Mouse (Mus musculus) right cerebral cortex, postnatal 10 days (tissue): ENCODE measurements at regions not wholly inside any gene's neighbourhood (a gene's known extent, or its start where the extent isn't known, plus 50 kb on each side); places are given as distances from the start of the nearest gene placed in this dataset.

Experiments
- DNase-seq, 2 experiments: peaks; one replicate each; pipeline ENCODE4 v3.0.0; 2021; ENCODE audit warnings: low spot score in 2 of 2

DNA sequence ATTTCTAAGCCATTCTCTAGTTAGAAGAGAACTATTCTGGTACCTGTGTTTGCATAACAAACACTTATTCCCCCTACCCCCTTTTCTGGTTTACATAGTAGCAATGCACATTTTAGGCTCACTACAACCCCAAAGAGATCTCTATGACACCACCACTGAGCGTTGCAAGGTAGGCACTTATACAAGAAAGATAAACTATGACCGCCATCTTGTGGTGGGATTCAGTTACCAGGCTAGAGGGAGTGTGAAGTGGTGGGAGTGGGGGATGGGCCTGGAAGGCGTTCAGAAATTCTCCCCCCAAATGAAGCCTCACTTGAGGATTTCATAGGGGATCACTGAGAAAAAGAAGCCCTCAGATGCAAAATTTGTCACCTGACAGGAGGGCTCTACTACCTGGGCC lies 64.4 kb upstream of the Fst start:
- peak; percentile 25 to 29 for DNase-seq

DNA sequence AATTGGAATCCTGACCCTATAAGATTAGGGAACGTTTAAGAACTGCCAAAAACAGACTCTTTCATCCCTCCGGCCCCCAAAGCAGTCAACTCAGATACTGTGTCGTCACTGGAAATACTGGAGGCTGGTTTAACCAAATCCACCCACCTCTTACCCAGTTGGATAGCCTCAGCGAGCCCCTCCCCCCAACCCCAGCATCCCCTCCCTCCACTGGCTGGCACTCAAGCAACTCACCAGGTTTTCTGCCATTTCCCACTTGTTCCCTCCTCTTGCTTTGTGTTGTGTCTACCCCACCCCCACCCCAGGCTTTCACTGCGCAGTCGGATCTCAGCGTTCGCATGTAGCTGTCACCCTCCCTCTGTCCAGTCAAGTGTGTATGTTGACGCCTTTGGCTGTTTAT lies 68.1 kb upstream of the Fst start:
- no peak for DNase-seq

DNA sequence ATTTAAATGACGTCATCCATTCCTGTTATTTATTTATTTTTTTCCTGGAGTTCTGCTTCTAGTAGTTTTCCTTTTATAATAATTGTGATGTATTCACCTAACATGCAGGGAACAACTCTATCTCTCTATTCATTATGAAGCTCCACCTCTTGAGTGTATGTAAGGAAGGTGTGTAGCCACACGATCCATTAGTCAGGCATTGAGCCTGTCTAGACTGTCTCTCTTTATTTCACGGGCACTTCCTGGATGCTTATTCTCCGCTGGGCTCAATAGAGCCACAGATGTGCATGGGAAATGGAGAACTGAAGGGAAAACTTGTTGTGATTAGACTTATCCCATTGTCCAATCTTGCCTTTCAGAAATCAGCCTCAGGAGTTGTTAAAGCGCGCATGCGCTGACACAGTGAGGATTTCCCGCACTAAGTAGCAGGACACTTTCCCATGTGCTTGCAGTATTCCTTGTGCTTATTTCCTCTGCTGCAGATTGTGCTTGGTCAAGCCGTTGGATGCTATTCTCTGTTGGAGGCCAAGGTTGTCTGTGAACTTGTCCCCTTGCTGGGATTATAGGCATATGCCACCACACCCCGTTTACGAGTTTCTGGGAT lies 71.5 kb upstream of the Fst start:
- DNase-seq, result no peak

DNA sequence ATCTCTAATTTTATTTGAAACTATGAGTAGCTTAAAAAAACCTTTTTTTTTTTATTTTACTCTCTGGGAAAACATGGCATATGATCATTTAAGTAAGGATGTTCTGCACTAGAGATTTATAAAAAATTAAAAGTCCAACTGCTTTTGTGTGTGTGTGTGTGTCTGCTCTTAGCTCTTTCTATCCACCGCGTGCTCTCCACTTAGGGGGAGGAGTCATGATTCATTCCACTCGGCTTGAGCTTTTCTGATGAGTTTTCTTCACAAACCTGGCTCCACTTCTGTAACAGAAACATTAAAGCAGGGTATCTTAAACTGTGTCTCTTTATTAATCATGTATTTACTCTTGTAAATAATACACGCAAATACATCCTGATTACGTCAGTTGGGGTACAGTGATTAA lies 73.0 kb upstream of the Fst start:
- DNase-seq, result no peak

DNA sequence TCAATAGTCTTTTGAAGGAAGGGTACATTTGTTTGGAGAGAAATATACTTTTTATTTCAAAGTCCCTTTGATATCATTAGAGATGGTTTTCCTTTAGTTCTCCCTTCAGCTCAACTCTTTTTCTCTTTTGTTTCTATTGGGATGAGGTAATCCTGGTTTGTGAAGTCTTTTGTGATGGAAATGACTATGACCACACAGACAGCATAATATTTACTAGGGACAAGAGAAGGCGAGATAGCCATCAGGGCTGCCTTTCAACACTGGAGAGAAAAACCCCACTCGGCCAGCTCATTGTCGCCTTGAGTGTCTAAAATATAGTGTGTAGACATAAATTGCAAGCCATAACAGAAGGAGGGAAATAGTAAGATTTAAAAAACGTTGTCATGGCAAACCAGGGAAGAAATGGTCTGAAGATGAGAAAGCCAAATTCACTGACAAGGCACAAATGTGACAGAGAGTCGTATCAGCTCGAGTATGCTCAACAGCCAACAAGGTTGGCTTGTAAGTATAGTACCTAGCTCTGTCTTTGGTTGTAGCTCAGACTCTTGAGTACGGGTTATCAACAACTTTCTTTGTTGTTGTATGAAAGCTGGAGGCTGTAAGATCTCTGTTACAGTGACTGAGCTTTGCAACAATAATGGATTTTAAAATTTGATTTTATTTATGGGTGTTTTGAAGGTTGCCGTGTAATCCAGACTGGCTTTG lies 73.8 kb upstream of the Fst start:
- no peak for DNase-seq

DNA sequence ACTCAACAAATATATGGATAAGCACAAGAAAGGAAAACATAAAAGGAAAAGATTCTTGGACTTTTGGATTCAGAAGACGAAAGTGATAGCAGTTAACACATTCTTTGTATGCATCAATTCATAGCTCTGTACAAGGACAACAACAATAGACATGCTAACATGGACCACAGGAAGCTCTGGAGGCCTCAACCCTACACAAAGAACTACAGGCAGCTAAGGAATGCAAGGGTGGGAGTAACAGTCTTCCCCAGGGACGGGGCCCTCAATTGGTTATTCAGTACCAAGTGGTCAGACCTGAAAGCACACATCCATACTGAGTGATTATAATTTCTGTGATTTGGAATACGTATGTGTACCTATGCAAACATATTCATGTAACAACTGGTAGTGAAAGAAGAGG lies 75.8 kb upstream of the Fst start:
- DNase-seq, result no peak

DNA sequence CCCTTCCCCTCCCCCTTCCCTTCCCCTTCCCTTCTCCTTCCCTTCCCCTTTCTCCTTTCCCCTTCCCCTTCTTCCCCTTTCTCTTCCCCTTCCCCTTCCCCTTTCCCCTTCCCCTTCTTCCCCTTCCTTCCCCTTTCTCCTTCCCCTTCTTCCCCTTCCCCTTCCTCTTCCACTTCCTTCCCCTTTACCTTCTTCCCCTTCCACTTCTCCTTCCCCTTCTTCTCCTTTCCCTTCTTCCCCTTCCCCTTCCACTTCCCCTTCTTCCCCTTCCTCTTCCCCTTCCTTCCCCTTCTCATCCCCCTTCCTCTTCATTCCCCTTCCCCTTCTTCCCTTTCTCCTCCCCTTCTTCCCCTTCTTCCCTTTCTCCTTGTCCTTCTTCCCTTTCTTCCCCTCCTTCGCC lies 77.0 kb upstream of the Fst start:
- DNase-seq, result no peak

DNA sequence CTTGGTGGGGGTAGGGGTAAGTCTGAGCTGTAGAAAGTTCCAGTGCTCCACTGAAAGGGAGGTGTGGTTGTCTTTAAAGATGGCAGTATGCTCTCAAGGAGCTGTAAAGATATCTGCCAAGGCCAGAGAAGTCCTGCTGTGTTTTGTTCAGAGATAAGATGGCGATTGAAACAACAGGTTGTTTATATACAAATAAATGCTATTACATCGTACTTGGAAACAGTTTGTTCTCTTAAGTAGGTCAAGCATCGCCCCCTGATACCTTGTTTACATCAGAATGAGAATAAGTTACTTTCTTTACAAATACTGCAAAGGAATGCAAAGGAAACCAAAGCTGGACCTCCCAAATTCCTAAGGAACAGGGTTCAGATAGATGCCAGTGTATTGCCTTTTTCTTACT lies 113.0 kb upstream of the Fst start:
- DNase-seq, result no peak

DNA sequence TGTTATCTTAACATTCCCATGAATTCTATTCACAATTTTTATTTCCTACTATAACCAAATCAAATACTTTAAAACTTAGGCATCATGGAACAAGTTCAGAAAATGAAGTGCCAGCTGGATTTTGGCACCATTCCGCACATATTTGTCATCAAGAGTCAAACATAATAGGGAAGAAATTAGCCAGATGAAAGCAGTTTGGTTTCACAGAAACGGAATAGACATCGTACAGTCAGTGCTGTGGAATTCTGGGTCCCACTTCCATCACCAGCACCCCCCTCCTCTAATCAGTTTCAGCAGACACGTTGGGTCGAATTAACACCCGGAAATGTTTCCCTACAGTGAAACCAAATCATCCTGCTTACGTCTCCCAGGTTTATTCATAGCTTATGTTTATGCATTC lies 125.8 kb upstream of the Fst start:
- no peak for DNase-seq

DNA sequence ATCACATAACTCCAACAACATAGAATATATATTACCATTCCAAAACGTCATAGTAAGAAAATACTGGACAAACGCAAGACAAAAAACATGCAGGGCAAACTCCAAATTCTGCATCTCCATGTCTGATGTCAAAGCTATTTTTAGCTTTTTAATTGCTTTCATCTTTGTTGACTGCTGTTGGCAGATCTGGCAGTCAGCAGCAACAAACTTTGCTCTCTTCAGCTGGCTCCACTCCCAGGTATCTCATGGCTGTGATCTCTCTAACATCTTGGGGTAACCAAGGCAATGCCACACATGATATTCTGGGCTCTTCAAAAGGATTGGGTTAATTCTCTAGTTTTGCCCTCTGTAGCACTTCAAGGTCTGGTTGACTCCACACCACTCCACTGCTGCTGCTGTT lies 128.9 kb upstream of the Fst start:
- no peak for DNase-seq

DNA sequence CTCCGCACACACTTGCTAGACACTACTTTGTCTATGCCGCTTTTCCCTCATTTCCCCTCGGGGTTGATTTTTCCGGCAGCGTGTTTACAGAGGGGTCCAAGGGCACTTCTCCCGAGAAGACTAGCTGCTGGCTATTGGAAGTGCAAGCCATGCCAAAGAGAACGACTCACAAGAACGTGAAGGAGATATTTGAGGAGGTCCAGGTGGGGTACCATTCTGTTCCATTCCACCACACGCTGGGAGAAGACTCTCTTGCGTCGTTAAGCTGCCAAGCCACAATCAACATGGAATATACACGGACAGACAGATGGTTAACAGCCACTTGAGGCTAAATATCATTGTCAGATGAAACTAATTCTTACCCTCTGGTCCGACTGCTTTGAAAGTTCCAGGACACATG lies 144.6 kb upstream of the Fst start:
- DNase-seq, result peak in 1 of 2 experiments; percentile 22

DNA sequence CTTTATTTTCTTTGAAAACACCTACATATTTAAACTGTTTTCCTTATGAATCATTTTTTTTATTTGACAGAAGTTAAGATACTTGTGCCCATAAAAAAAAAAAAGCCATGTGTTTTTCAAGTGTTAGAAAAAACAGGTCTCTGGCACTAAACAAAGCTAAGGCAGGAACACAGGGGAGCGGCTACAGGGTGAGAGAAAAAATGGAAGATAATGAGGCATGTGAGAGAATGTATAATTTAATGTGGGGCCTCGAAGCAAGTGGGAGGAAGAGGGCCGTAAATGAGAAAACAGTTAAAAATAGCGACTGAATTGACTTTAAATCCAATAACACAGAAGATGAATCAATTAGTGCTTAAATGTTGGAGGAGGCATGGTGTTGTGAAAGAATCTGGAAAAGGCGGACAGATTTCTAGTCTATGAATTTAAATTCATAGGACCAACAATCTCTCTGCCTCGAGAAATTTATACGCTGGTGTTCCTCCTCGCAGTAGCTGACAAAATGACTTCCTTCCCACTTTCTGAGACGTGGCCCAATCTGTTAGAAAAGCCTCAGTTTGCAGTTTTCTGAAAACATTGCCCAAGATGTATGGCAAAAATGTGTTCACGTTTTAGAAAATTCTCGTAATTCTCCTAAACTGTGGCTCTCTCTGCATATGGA lies 145.4 kb upstream of the Fst start:
- DNase-seq, result peak in 1 of 2 experiments; percentile 32

DNA sequence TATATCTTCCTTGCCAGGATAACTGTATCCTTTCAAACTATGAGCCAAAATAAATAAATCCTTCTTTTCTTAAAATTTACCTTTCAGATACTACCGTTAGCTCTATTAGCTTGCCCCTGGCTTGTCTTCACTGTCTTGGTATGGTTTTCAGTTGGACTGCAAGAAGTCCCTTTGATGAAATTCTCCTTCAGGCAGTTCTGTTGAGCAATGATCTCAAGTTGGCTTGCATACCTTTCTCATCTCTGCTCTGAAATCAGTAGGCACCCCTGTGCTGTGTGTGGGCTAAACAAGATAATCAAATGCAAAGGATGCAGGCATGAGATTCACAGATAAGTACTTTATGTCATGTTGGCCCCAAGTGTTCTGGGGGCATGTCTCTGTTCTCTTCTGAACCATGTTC lies 155.2 kb upstream of the Fst start:
- DNase-seq, result no peak

DNA sequence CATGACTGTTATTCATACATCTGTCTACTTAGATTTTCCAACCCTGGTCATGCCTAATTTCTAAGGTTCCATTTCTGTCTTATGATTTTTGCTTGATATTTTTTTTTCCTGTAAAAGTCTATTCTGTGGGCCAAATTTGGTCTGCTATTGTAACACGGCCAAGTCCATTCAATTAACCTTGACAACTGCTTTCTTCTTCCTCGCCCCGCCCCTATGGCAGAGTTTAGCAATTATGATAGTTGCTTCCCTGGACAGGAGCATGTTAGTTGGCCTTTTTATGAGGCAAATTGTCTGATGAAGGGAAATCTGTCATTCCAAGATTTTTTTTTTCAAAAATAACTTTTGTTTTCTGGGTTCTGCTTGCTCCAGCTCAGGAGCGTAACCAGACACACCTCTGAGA lies 160.7 kb upstream of the Fst start:
- DNase-seq, result no peak

DNA sequence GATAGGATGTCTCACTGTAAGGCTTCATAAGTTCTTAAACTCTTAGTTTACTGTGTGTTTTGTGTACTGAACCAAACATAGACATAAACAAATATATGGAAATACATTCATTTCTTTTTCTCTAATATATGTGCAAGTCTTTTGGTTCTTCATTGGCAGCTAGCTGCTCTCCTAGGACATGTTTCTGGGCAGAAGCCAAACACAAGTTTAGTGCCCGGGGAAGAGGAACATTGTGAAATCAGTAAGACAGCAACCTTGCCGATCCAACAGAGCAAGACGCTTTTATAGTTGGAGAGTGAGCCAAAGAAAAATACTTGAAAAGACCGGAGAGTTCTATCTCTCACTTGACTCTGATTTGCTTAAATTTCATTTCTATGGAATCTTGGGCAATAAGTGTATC lies 178.0 kb upstream of the Fst start:
- no peak for DNase-seq

DNA sequence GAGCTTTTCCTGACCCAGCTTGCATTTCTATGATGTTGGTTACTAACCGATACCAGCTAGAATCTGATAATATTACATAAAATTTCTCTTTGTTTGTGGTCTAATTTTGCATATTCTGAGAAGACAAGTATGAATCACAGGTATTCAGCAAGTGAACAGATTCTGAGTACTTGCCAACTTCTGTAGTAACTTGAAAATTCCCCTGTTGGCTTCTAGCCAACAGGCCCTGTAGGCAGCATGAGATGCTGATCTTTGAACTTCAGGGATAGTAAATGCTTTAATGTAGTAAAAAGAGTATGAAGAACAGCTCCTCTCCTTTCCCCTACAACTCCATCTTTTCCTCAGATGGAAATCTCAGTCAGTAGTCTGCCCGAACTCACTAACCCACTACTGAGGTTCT lies 178.5 kb upstream of the Mocs2 start:
- no peak for DNase-seq

DNA sequence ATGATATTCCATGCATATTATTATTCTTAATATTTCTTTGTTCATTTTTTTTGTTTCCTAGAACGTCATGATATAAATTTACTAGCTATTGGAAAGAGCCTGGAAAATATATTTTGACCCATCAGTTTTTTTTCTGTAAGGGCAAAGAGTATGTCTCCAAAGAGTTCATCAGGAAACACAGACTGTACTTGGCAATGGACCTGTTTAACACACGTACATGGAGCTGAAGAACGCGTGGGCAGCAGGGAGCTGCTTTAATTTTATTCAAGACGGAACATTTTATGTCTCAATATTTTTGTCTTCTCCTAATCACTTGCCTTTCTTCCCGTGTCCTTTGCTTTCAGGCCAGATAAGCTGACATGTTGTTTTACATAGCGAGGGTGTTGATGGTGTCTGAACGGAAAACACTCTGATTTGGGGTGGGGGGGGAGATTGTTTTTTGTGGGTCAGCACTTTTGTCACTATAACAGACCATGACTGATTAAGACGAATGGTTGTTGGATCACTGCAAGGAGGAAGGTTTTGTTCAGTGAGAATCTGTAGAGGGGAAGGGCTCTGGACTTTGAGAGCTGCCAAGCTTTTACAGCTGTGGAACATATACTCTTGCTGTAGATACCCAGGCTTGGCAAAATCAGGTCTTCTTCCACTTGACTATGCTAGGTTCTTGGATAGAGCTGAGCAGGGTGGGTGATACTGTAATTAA lies 176.2 kb upstream of the Mocs2 start:
- DNase-seq, result no peak

DNA sequence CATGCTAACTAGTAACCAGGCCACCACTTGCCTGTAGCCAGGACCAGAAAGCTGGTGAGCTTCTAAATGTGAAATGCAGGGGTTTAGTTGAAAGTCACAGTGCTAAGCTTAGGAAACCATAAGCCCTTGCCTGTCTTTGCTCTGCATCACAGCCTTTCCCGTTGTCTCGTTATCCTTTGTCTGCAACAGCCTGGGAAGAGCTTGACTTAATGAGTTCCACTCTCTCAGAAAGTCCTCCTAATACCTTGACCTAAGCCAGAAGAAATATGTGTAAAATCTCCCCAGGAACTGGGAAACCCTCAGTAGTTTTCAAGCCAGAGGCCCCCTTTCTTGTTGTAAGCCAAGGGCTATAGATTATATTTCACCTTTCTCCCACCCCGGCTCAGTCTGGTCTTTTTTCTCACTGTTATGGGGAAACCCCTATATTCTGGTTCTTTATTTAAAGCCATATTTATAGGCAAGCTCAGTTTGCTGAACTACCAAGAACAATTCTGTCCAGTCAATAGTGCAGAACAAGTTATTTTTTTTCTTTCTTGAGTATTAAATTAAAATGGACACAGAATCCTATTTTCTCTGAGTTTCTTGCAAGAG lies 175.0 kb upstream of the Mocs2 start:
- no peak for DNase-seq

DNA sequence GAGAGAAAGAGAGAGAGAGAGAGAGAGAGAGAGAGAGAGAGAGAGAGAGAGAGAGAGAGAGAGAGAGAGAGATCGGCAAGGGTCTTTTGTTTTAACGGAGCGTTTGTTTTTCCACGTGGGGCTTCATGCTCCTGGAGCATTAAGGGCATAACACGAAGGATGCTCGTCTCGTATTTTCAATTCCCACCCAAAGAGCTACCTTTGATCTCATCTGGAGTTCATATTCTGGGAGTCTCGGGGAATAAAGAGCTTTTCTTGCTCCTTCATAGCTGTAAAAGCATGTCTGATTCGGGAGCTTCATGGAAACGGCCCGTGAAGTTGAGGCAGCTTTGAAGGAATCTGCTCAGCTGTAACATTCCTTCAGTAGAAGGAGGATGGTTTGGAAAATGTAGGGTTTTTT lies 174.5 kb upstream of the Mocs2 start:
- DNase-seq, result no peak

DNA sequence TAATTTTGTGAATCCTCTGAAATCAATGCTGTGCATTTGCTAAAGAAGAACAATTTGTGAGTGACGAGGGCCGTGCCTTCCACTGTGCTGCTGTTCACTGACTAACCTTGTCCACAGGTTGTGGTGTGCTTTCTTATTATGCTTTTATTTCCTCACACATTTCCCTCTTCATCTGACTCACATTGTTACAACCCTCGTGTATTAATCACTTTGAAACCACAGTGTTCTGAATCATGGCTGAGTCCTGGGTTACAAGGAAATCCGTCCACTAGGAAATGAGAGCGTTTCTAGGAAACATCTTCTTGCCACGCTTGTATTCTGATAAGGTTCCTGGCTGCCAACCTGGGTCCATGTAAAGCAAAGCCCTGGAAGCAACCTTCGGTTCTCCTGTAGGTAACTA lies 163.8 kb upstream of the Mocs2 start:
- no peak for DNase-seq

DNA sequence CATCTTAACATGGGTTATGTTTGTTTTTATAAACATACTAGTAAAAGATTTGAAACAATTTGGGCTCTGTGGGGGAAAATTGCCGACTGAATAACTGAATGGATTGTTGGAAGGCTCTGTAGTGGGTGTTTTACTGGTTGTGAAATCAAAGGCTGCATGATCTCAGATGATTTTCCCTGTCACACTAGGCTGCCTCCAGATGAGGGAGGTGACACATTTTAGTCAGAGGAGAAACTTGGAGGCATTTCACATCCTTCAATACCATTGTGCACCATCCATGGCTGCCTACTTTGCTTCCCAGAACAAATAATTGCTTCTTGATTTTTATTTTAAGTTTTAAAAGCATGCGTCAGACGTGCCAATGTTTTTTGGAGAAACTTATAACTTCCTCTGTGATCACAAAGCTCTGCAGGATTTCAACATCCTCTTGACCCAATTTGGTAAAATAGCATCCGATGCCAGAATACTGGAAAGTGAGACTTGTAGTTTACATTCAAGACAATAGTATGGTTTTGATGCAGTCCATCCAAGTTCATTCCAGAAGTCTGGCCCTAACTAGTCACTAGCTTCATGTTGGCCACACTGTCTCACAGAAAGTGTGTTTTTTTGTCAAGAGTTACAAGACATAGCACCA lies 163.0 kb upstream of the Mocs2 start:
- DNase-seq, result no peak

DNA sequence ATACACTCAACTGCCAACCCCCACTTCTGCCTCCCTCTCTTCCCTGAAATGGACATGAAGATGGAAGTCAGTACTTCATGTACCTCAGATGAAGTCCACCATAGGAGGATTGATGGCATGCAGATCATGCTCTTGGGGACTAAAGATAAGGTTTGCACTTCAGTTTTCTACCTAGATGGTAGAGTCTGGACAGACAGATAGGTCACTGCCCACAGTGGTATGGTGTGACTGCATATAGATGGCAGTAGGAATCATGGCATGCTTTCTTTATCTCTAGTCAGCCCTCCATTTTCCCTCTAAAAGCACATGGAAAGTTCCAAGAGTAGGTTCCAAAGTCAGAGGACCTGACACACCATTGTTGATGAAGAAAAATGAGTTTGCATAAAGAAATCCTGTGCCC lies 145.6 kb upstream of the Mocs2 start:
- no peak for DNase-seq
